Mouse (Mus musculus) liver, postnatal 0 days (tissue): ENCODE data around the gene Poc1b. TPM values are rescaled to one million over a fixed set of nuclear protein-coding genes. Genes with fewer than 3 reads are reported as not detected.

Experiments used
- ATAC-seq: fragments of 200-750 bp; cut with Nextera tagmentation; 2 replicates; pipeline ENCODE4 v1.8.0; 2017; ENCODE audit warnings: mild to moderate bottlenecking, moderate library complexity
- DNase-seq: peaks from one replicate; pipeline ENCODE4 v3.0.0-alpha.2; 2016
- H3K27ac ChIP-seq: fragments of 300-500 bp; sonication (generic); 2 replicates; pipeline ENCODE4 v1.5.1; 2014; ENCODE audit warnings: antibody characterized with exemption, moderate library complexity, mild to moderate bottlenecking, low read depth
- H3K27me3 ChIP-seq: fragments of 300-500 bp; sonication (generic); 2 replicates; pipeline ENCODE4 v1.6.1; 2014; ENCODE audit warnings: low read length, control low read depth, mixed read lengths; ENCODE audit not compliant: insufficient read depth
- H3K36me3 ChIP-seq: fragments of 300-500 bp; sonication (generic); replicated peaks from 2 replicates; pipeline ENCODE4 v1.6.1; 2014; ENCODE audit warnings: mild to moderate bottlenecking, control low read depth, low read length, moderate library complexity, mixed read lengths; ENCODE audit not compliant: insufficient read depth
- H3K4me1 ChIP-seq: fragments of 300-500 bp; sonication (generic); 2 replicates; pipeline ENCODE4 v1.6.1; 2014; ENCODE audit warnings: antibody characterized with exemption, mild to moderate bottlenecking, control low read depth; ENCODE audit not compliant: insufficient read depth
- H3K4me2 ChIP-seq: fragments of 300-500 bp; sonication (generic); 2 replicates; pipeline ENCODE4 v1.6.1; 2014; ENCODE audit warnings: low read depth, mild to moderate bottlenecking, low read length, moderate library complexity, mixed read lengths
- H3K4me3 ChIP-seq: fragments of 300-500 bp; sonication (generic); 2 replicates; pipeline ENCODE4 v1.5.1; 2014; ENCODE audit warnings: low read depth, low read length
- H3K9ac ChIP-seq: fragments of 300-500 bp; sonication (generic); replicated peaks from 2 replicates; pipeline ENCODE4 v1.6.1; 2014; ENCODE audit warnings: mild to moderate bottlenecking, moderate library complexity
- H3K9me3 ChIP-seq: fragments of 300-500 bp; sonication (generic); 2 replicates; pipeline ENCODE4 v1.6.1; 2016; ENCODE audit warnings: mild to moderate bottlenecking, control low read depth, low read length, mixed read lengths
- CTCF ChIP-seq: sonication (generic); IDR thresholded peaks from 2 replicates; pipeline ENCODE4 v1.5.1; 2016; ENCODE audit warnings: antibody characterized with exemption, low read depth
- EP300 ChIP-seq: IDR thresholded peaks from 2 replicates; pipeline ENCODE4 v1.6.1; 2016; ENCODE audit warnings: antibody characterized with exemption, low read depth, mild to moderate bottlenecking
- WGBS: fragments of 180-500 bp; shearing (Covaris S2); extraction: QIAGEN DNeasy Blood & Tissue Kit; methylation state at CpG from one replicate; pipeline ENCODE4 v1.1.7; 2014; ENCODE audit not compliant: insufficient replicate concordance; 5-methylcytosine and 5-hydroxymethylcytosine counted together
- polyA plus RNA-seq: library from polyadenylated mRNA; unstranded; fragments of >200 nt; fragmentation: Nextera tagmentation; extraction: Ambion mirVana; gene quantifications from 2 replicates; pipeline ENCODE4 v1.2.1, GENCODE M21; 2015

The Poc1b gene
- polyA plus RNA-seq, 1 experiment from 2014 or later: 3.9 TPM

- no peak for TF ChIP-seq CTCF
- no peak for TF ChIP-seq EP300
- Histone ChIP-seq H3K27me3 (no peaks in the 10 kb centered on the region), H3K36me3 (no peaks in the 10 kb centered on the region), H3K4me1 (peaks cover 8% of the 10 kb centered on the region), H3K27ac (no peak overlapping the region; the same call in 1 of the 2 replicates), H3K4me2 (no peak overlapping the region), H3K4me3 (no peak overlapping the region), H3K9me3 (no peaks in the 10 kb centered on the region), H3K9ac (no peak overlapping the region)
- WGBS: 81% methylated on average over 5 of the region's 5 CpGs
- ATAC-seq (no peak), DNase-seq (no peak)
Measured at GRCm38 (mm10) chr10:99179122-99179521, 72.3 kb downstream of the Poc1b start.

- peak; percentile 51; the same call in 1 of the 2 replicates for ATAC-seq
- H3K9me3 ChIP-seq: no peaks in the 10 kb centered on the region
Measured at GRCm38 (mm10) chr10:99179566-99179965, 72.7 kb downstream of the Poc1b start.

GRCm38 (mm10) chr10:99181497-99181896 is 74.7 kb downstream of the Poc1b start:
- DNase-seq (no peak), ATAC-seq (peak; percentile 56)
- H3K27ac ChIP-seq: peak overlapping the region; percentile 76

More at GRCm38 (mm10) chr10:99179566-99179965, 72.7 kb downstream of the Poc1b start:
- 74% methylated on average over 4 of the region's 4 CpGs for WGBS
- Histone ChIP-seq H3K4me1 (peaks cover 8% of the 10 kb centered on the region), H3K36me3 (no peaks in the 10 kb centered on the region), H3K27ac (no peak overlapping the region; the same call in 1 of the 2 replicates), H3K9ac (no peak overlapping the region), H3K27me3 (no peaks in the 10 kb centered on the region), H3K4me2 (no peak overlapping the region), H3K4me3 (no peak overlapping the region)
- DNase-seq: no peak
- TF ChIP-seq EP300: no peak
- TF ChIP-seq CTCF: no peak

DNA sequence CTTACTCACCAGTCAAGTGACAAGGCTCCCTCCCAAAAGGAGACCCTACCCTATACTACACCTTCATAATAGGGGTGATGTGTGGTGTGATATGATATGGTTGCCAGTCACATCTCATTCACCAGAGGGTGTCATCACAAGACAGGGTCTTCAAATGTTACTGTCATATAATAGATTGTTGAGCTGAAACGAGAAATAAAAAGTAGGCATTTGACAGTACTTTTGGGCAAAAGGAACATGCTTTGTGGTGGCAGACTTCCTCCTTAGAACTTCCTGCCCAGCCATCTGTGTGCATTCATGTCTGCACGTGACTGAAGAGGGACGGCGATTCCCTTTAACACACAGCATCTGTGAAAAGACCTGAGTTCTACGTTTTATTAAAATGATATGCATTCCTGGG is 75.3 kb downstream of the Poc1b start:
- Histone ChIP-seq H3K4me3 (no peak overlapping the region), H3K4me1 (peaks cover 8% of the 10 kb centered on the region), H3K27ac (peak overlapping the region; percentile 76), H3K4me2 (0 out of 2 replicates have a peak overlapping the region, but pooled peaks have one; percentile 7), H3K36me3 (no peaks in the 10 kb centered on the region), H3K27me3 (no peaks in the 10 kb centered on the region), H3K9me3 (no peaks in the 10 kb centered on the region), H3K9ac (no peak overlapping the region)
- ATAC-seq (peak; percentile 36), DNase-seq (no peak)
- 42% methylated on average over 5 of the region's 5 CpGs for WGBS
- no peak for TF ChIP-seq EP300
- TF ChIP-seq CTCF: 0 out of 2 replicates have a peak, but pooled peaks have one; percentile 0

More at GRCm38 (mm10) chr10:99181497-99181896, 74.7 kb downstream of the Poc1b start:
- Histone ChIP-seq H3K9me3 (no peaks in the 10 kb centered on the region), H3K4me1 (peaks cover 8% of the 10 kb centered on the region), H3K27me3 (no peaks in the 10 kb centered on the region), H3K4me2 (no peak overlapping the region), H3K36me3 (no peaks in the 10 kb centered on the region), H3K9ac (no peak overlapping the region; the same call in 1 of the 2 replicates), H3K4me3 (no peak overlapping the region)
- TF ChIP-seq CTCF (no peak), EP300 (no peak)
- 70% methylated on average over 8 of the region's 8 CpGs for WGBS

DNA sequence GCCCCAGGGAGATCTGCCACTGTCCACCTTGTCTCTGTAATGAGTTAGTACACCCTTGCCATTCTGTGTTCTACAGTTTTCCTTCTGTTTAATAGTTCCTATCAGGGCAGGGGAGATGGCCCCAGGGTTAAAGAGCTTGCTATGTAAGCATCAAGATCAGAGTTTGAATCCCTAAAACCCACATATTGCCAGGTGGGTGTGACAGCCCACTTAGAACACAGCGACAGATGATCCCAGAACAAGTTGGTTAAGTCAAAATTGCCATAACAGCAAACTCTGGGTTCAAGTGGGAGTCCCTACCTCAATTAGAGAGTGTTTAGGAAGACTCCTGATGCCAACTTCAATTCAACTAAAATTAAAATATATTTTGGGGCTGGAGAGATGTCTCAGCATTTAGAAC is 81.3 kb downstream of the Poc1b start:
- H3K27ac ChIP-seq: no peak overlapping the region
- H3K4me2 ChIP-seq: no peak overlapping the region
- H3K9ac ChIP-seq: no peak overlapping the region
- no peak overlapping the region for H3K4me3 ChIP-seq
- H3K9me3 ChIP-seq: no peaks in the 10 kb centered on the region
- WGBS: 81% methylated on average over 1 of the region's 1 CpGs
- no peaks in the 10 kb centered on the region for H3K36me3 ChIP-seq
- no peaks in the 10 kb centered on the region for H3K4me1 ChIP-seq
- no peak for DNase-seq
- no peaks in the 10 kb centered on the region for H3K27me3 ChIP-seq
- no peak for ATAC-seq
- TF ChIP-seq CTCF (no peak), EP300 (no peak)

DNA sequence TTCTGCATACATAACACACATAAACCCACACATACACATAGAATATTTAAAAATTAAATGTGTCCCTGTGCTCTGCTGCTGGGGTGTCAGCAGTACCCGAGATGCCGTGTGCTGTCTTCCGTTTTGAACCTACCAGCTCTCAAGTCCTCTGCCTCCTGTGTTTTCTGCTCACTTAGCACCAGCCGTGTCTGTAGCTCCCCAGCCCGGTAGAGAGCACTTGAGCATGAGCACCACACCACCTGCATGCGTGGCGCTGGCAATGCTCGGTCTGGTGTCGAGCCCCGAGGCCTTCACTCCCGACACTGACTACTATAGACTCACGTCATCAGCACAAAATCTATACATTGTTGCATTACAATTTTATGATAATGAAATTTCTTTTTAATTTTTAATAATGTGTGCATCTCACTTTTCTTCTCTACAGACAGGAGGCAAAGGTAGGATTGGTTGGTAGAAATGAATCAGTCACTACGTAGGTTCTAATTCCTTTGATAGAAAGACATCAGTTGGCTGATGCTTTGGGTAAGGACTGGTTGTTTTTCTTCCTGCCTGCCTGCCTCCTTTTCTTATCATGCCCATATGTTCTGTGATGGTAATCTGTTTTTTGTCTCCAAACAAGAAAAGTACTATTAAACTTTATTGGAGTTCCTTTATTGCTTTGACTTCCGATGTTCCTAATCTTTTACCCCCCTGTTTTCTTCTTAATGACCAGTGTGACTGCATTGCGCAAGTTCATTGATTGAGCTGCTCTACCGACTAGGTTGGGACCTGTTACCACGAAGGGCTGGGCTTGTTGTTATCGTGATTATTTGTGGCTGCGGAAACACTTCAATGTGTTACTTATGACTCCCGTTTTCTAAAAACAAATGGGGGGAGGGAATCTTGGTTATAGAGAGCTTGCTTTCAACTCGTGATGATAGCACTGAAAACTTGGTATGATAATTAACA is 82.1 kb downstream of the Poc1b start:
- H3K4me1 ChIP-seq: peaks cover 6% of the 10 kb centered on the region
- H3K9me3 ChIP-seq: no peaks in the 10 kb centered on the region
- TF ChIP-seq EP300 (no peak), CTCF (no peak)
- H3K4me2 ChIP-seq: peak overlapping the region; percentile 51
- H3K36me3 ChIP-seq: no peaks in the 10 kb centered on the region
- no peaks in the 10 kb centered on the region for H3K27me3 ChIP-seq
- H3K4me3 ChIP-seq: 0 out of 2 replicates have a peak overlapping the region, but pooled peaks have one; percentile 9
- DNase-seq (no peak), ATAC-seq (peak; percentile 63; the same call in 1 of the 2 replicates)
- no peak overlapping the region for H3K9ac ChIP-seq
- peak overlapping the region; percentile 59 for H3K27ac ChIP-seq
- WGBS: 70% methylated on average over 21 of the region's 21 CpGs
